Mouse (Mus musculus) erythroblast, embryonic 14.5 days (primary cell): ENCODE data around the gene Gm17428. TPM values are rescaled to one million over a fixed set of nuclear protein-coding genes. Genes with fewer than 3 reads are reported as not detected.
"Not testable (repeated sequence)": the region's sequence is repeated elsewhere in the genome, so short reads cannot be mapped to it uniquely, and the experiment has no call there.

Experiments
- H3K27me3 ChIP-seq: 2 replicates; pipeline ENCODE4 v1.6.1; 2012; ENCODE audit warnings: inconsistent platforms; ENCODE audit not compliant: control insufficient read depth
- H3K36me3 ChIP-seq: 2 replicates; pipeline ENCODE4 v1.6.1; 2012; ENCODE audit warnings: mild to moderate bottlenecking, inconsistent platforms; ENCODE audit not compliant: control insufficient read depth
- H3K4me1 ChIP-seq: 2 replicates; pipeline ENCODE4 v1.6.1; 2012; ENCODE audit warnings: inconsistent platforms; ENCODE audit not compliant: control insufficient read depth
- H3K4me3 ChIP-seq: replicated peaks from 2 replicates; pipeline ENCODE3; 2012; ENCODE audit warnings: moderate library complexity, mild to moderate bottlenecking, inconsistent platforms
- H3K9me3 ChIP-seq: 2 replicates; pipeline ENCODE4 v1.6.1; 2012; ENCODE audit warnings: low read length, inconsistent platforms, mixed read lengths; ENCODE audit not compliant: control insufficient read depth
- GATA1 ChIP-seq: IDR thresholded peaks from 2 replicates; pipeline ENCODE4 v1.6.1; 2012; ENCODE audit warnings: low read length, inconsistent platforms, mixed read lengths
- TAL1 ChIP-seq: IDR thresholded peaks from 3 replicates; pipeline ENCODE4 v1.6.1; 2012; ENCODE audit warnings: low read length, inconsistent platforms, mixed read lengths
- polyA plus RNA-seq: library from polyadenylated mRNA; stranded (reverse); fragments of >175 nt; gene quantifications from 2 replicates; pipeline ENCODE4 v1.2.3, GENCODE M21; 2012

Gene Gm17428
- polyA plus RNA-seq, 1 experiment: not detected

- H3K27me3 ChIP-seq: no peaks in the 10 kb centered on the region
- H3K4me1 ChIP-seq: no peaks in the 10 kb centered on the region
- H3K4me3 ChIP-seq: no peak overlapping the region
- no peaks in the 10 kb centered on the region for H3K9me3 ChIP-seq
- H3K36me3 ChIP-seq: no peaks in the 10 kb centered on the region
- no peak for TF ChIP-seq TAL1
- TF ChIP-seq GATA1: no peak
These were observed 18.1 kb downstream of the Gm17428 start for GRCm38 (mm10) chr14:54994869-54995186.

GRCm38 (mm10) chr14:54995457-54996138 is 18.9 kb downstream of the Gm17428 start:
- no peaks in the 10 kb centered on the region for H3K9me3 ChIP-seq
- H3K27me3 ChIP-seq: no peaks in the 10 kb centered on the region
- H3K36me3 ChIP-seq: no peaks in the 10 kb centered on the region

DNA sequence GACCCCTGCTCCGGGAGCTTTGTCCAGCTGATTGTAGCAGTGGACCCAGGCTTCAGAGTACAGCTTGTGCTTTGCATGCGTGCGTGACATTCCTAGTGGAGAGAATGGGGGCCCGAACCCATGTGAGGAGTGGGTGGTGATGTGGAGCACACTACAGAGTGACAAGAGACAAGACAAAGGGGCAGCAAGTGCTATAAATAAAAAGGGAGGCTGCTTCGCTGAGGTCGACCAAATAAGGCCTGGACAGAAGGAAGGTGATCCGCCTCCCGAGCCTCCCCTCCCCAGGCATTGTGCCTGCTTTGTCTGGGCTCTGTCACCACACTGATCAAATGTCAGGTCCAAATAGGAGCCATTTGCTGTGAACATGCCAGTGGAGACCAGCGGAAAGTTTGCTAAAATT is 20.1 kb downstream of the Gm17428 start:
- peaks cover 3% of the 10 kb centered on the region; the same call in 1 of the 2 replicates for H3K9me3 ChIP-seq
- no peaks in the 10 kb centered on the region for H3K4me1 ChIP-seq
- no peaks in the 10 kb centered on the region for H3K27me3 ChIP-seq
- H3K4me3 ChIP-seq: no peak overlapping the region
- TF ChIP-seq GATA1: no peak
- TF ChIP-seq TAL1: no peak
- no peaks in the 10 kb centered on the region for H3K36me3 ChIP-seq

More at GRCm38 (mm10) chr14:54995457-54996138, 18.9 kb downstream of the Gm17428 start:
- no peak for TF ChIP-seq TAL1
- no peak for TF ChIP-seq GATA1
- Histone ChIP-seq H3K4me3 (no peak overlapping the region), H3K4me1 (no peaks in the 10 kb centered on the region)

- Histone ChIP-seq H3K4me3 (no peak overlapping the region), H3K36me3 (no peaks in the 10 kb centered on the region), H3K27me3 (no peaks in the 10 kb centered on the region), H3K9me3 (peaks cover 3% of the 10 kb centered on the region; the same call in 1 of the 2 replicates), H3K4me1 (no peaks in the 10 kb centered on the region)
- no peak for TF ChIP-seq TAL1
- no peak for TF ChIP-seq GATA1
These were observed 20.6 kb downstream of the Gm17428 start for GRCm38 (mm10) chr14:54997297-54997696.

DNA sequence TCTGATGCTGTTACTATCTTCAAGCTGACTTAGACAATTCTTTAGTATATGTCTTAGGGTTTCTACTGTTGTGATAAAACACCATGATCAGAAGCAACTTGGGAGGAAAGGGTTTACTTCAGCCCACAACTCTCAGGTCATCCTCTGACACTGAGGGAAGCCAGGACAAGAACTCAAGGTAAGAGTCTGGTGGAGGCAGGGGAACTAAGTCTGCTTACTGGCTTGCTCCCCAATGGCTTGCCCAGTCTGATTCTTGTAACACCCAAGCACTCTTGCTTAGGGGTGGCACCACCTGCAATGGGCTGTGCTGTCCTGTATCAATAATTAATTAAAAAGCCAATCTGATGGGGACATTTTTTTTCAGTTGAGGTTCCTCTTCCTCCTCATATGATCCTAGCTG is 21.9 kb downstream of the Gm17428 start:
- Histone ChIP-seq H3K9me3 (peaks cover 3% of the 10 kb centered on the region; the same call in 1 of the 2 replicates), H3K4me1 (peaks cover under 1% of the 10 kb centered on the region; the same call in 1 of the 2 replicates), H3K36me3 (no peaks in the 10 kb centered on the region), H3K27me3 (no peaks in the 10 kb centered on the region), H3K4me3 (no peak overlapping the region)
- TF ChIP-seq GATA1 (no peak), TAL1 (no peak)

- peaks cover 10% of the 10 kb centered on the region for H3K4me1 ChIP-seq
- H3K9me3 ChIP-seq, H3K4me3 ChIP-seq, H3K27me3 ChIP-seq, H3K36me3 ChIP-seq: not testable (repeated sequence)
These were observed 23.1 kb downstream of the Gm17428 start for GRCm38 (mm10) chr14:54999868-55000267.

DNA sequence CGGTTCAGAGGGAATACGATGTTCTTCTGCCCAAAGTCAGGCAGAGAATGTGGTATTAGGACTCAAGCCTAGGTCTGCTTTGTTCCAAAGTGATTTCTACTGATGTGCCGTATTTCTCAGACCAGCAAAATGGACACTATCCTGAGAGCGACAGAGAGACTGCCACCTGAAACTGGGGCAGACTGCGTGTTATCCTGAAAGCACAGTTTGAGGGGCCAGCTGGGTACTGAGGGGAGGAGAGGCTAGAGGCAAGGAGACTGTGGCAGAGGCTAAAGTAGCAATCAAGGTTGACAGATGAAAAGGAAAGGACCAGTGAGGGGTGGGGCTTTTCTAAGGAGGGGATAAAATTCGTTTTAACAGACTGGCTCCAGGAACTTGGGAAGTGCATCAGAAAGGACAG is 24.1 kb downstream of the Gm17428 start:
- peaks cover 10% of the 10 kb centered on the region for H3K4me1 ChIP-seq
- H3K36me3 ChIP-seq: no peaks in the 10 kb centered on the region
- H3K27me3 ChIP-seq: no peaks in the 10 kb centered on the region
- TF ChIP-seq TAL1: no peak
- TF ChIP-seq GATA1: no peak
- H3K4me3 ChIP-seq: no peak overlapping the region
- H3K9me3 ChIP-seq: peaks cover 3% of the 10 kb centered on the region; the same call in 1 of the 2 replicates

DNA sequence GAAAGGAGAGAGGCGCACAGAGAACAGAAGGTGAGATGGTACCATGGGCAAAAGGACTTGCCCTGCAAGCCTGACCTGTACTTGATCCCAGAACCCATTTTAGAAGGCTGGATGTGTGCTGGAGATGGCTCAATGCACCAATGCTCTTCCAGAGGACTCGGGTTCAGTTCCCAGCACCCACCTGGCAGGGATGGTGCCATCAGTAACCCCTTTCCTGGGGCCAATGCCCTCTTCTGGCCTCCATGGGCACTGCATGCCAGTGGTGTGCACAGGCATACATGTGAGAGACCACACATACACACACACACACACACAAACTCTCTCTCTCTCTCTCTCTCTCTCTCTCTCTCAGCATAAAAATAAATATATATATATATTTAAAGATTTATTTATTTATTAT is 24.7 kb downstream of the Gm17428 start:
- no peak overlapping the region for H3K4me3 ChIP-seq
- TF ChIP-seq GATA1 (no peak), TAL1 (no peak)
- H3K27me3 ChIP-seq: no peaks in the 10 kb centered on the region
- H3K9me3 ChIP-seq: peaks cover 3% of the 10 kb centered on the region; the same call in 1 of the 2 replicates
- H3K36me3 ChIP-seq: no peaks in the 10 kb centered on the region
- H3K4me1 ChIP-seq: peaks cover 10% of the 10 kb centered on the region

- peaks cover 13% of the 10 kb centered on the region for H3K4me1 ChIP-seq
- no peak overlapping the region for H3K4me3 ChIP-seq
- peaks cover 3% of the 10 kb centered on the region; the same call in 1 of the 2 replicates for H3K9me3 ChIP-seq
- H3K36me3 ChIP-seq: no peaks in the 10 kb centered on the region
- no peaks in the 10 kb centered on the region for H3K27me3 ChIP-seq
- TF ChIP-seq GATA1: no peak
- no peak for TF ChIP-seq TAL1
These were observed 25.4 kb downstream of the Gm17428 start for GRCm38 (mm10) chr14:55001938-55002686.
